Mouse (Mus musculus): ENCODE measurements at regions not wholly inside any gene's neighbourhood (a gene's known extent, or its start where the extent isn't known, plus 50 kb on each side); places are given as distances from the start of the nearest gene placed in this dataset.

DNA sequence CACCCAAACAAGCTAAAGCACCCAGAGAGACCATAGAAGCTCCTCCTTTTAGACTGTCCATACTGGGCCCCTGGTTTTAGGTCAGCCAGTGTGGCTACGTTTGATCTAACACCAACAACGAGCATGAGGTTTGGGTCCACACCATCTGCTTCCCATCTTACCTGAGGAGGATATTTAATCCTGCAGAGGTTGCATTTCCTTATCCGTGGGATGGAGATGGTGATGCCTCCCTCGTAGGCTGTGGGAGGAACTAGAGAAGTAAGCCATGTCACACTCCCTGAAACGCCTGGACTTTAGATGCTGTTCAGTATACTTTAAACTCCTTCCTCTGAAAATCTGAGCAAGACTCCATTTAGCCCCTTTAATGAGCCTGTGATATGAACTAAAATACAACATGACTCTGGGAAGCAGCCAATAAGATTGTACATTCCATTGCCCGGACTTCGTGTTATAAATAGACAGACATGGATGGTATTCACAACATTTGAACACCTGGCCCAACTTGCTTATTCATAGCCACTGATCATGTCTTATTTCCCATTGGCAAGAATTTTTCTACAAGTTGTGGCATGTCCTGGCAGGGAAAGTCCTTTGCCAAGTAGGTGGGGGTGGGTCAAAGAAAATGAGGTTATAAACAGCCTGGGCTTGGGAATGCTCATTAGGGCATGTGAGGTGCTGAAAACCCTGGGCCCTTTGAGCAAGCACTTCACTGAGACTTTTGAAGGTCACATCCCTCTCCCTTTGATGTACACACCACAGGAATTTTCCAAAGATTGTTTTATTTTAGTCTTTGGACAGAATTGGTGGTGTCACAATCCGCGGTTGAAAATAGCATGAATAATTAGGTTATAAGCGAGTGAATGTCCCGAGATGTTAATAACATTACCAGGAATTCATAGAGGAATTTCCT lies 89.7 kb upstream of the Pgrmc2 start:
- TF ChIP-seq CTCF (IDR thresholded peaks at IDR 0.05; ENCODE audit: insufficient read depth, low read depth, low read length) (no peak), POLR2A (IDR thresholded peaks at IDR 0.05; ENCODE audit: insufficient read depth, low read depth, low read length) (no peak)

GRCm38 (mm10) chr3:41171772-41172171 lies 88.9 kb upstream of the Pgrmc2 start:
- H3K4me1 ChIP-seq (ENCODE audit: control insufficient read depth, insufficient read depth, low read length) = no peaks in the 10 kb centered on the region
- WGBS = 96% methylated on average over 4 of the region's 4 CpGs
- H3K4me3 ChIP-seq (ENCODE audit: insufficient read depth, low read depth, low read length) = no peak overlapping the region
- no peak overlapping the region for H3K27ac ChIP-seq (ENCODE audit: insufficient read depth, low read depth, low read length)
- TF ChIP-seq CTCF (IDR thresholded peaks at IDR 0.05; ENCODE audit: insufficient read depth, low read depth, low read length) = no peak

More for the DNA sequence above, 89.7 kb upstream of the Pgrmc2 start:
- no peak overlapping the region for H3K27ac ChIP-seq (ENCODE audit: insufficient read depth, low read depth, low read length)
- H3K4me3 ChIP-seq (ENCODE audit: insufficient read depth, low read depth, low read length) = no peak overlapping the region
- WGBS = 74% methylated on average over 11 of the region's 11 CpGs
- H3K4me1 ChIP-seq (ENCODE audit: control insufficient read depth, insufficient read depth, low read length) = no peaks in the 10 kb centered on the region

DNA sequence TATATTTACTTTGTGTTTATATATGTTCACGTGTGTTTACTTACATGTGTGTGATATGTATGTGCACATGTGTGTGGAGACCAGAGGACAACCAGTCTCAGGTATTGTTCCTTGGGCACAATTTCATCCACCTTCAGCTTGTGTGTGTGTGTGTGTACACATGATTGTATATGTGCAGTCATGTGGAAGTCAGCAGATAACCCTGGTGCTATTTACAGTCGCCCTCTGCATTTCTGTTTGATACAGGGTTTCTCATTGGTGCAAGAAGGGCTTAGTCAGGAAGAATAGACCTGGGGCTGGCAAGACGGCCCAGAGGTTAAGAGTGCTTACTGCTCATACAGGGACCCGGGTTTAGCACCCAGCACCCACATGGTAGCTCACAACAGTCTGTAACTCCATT lies 88.5 kb upstream of the Pgrmc2 start:
- 85% methylated on average over 4 of the region's 4 CpGs for WGBS
- TF ChIP-seq CTCF (IDR thresholded peaks at IDR 0.05; ENCODE audit: insufficient read depth, low read depth, low read length) (no peak), POLR2A (IDR thresholded peaks at IDR 0.05; ENCODE audit: insufficient read depth, low read depth, low read length) (no peak)
- no peak overlapping the region for H3K27ac ChIP-seq (ENCODE audit: insufficient read depth, low read depth, low read length)
- no peaks in the 10 kb centered on the region for H3K4me1 ChIP-seq (ENCODE audit: control insufficient read depth, insufficient read depth, low read length)
- H3K4me3 ChIP-seq (ENCODE audit: insufficient read depth, low read depth, low read length) = no peak overlapping the region

DNA sequence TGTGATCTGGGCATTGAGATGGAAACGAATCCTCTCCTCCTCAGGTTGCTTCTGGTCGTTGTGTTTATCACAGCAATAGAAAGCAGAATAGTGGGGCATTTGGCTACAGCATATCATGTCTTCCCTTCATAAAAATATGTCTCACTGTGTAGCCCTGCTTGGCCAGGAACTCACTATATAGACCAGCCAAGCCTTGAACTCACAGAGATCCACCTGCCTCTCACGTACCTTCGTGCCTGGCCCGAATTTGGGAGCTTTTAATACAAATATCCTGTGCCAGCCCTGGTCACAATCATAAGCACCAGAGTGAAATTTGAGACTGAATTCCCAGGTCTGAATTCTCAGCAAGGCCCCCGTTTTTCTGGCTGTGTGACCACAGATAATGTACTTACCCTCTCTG lies 87.7 kb upstream of the Pgrmc2 start:
- TF ChIP-seq POLR2A (IDR thresholded peaks at IDR 0.05; ENCODE audit: insufficient read depth, low read depth, low read length) = no peak
- no peak for TF ChIP-seq CTCF (IDR thresholded peaks at IDR 0.05; ENCODE audit: insufficient read depth, low read depth, low read length)
- 86% methylated on average over 6 of the region's 6 CpGs for WGBS
- no peak overlapping the region for H3K27ac ChIP-seq (ENCODE audit: insufficient read depth, low read depth, low read length)
- H3K4me3 ChIP-seq (ENCODE audit: insufficient read depth, low read depth, low read length) = no peak overlapping the region
- H3K4me1 ChIP-seq (ENCODE audit: control insufficient read depth, insufficient read depth, low read length) = no peaks in the 10 kb centered on the region

- H3K4me1 ChIP-seq (ENCODE audit: control insufficient read depth, insufficient read depth, low read length) = no peaks in the 10 kb centered on the region
- H3K4me3 ChIP-seq (ENCODE audit: insufficient read depth, low read depth, low read length) = no peak overlapping the region
- TF ChIP-seq CTCF (IDR thresholded peaks at IDR 0.05; ENCODE audit: insufficient read depth, low read depth, low read length) (no peak), POLR2A (IDR thresholded peaks at IDR 0.05; ENCODE audit: insufficient read depth, low read depth, low read length) (no peak)
- WGBS = 72% methylated on average over 10 of the region's 10 CpGs
- no peak overlapping the region for H3K27ac ChIP-seq (ENCODE audit: insufficient read depth, low read depth, low read length)
Measured at GRCm38 (mm10) chr3:41169430-41169829, 86.6 kb upstream of the Pgrmc2 start.

DNA sequence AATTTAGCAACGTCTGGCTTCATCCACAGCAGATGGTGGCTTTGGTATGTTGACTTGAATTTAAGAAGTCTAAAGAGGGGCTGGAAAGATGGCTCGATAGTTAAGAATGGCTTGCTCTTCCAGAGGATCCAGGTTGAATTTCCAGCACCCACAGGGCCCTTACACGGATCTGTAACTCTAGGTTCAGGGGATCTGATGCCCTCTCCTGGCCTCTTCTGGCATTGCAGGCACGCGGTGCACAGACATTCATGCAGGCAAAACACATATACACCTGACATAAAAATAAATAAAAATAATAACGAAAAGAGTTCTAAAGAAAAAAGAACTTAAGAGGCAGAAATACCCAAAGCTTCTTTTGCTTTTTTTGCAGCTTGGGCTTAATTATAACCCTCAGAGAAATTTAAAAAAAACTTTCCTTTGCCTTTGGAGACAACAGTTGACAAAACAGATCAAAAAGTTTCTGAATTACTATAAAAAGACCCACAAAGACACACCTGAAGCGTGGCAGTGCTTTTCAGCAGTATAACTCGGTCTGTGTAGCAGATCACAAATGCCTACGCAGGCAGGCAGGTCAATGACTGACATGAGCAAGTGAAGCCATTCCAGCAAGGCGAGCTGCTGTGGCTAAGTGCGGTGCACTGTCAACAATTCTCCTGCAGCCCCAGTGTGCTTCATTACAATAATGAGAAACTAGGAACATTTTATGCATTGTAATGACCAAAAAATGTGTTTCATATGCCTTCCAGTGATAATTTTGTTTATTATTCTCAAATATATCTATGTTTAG lies 85.5 kb upstream of the Pgrmc2 start:
- H3K4me1 ChIP-seq (ENCODE audit: control insufficient read depth, insufficient read depth, low read length) = no peaks in the 10 kb centered on the region
- H3K4me3 ChIP-seq (ENCODE audit: insufficient read depth, low read depth, low read length) = no peak overlapping the region
- TF ChIP-seq POLR2A (IDR thresholded peaks at IDR 0.05; ENCODE audit: insufficient read depth, low read depth, low read length) (no peak), CTCF (IDR thresholded peaks at IDR 0.05; ENCODE audit: insufficient read depth, low read depth, low read length) (no peak)
- 84% methylated on average over 11 of the region's 11 CpGs for WGBS
- no peak overlapping the region for H3K27ac ChIP-seq (ENCODE audit: insufficient read depth, low read depth, low read length)

- WGBS = 95% methylated on average over 3 of the region's 3 CpGs
- TF ChIP-seq CTCF (IDR thresholded peaks at IDR 0.05; ENCODE audit: insufficient read depth, low read depth, low read length) = no peak
- TF ChIP-seq POLR2A (IDR thresholded peaks at IDR 0.05; ENCODE audit: insufficient read depth, low read depth, low read length) = no peak
- Histone ChIP-seq H3K27ac (ENCODE audit: insufficient read depth, low read depth, low read length) (no peak overlapping the region), H3K4me1 (ENCODE audit: control insufficient read depth, insufficient read depth, low read length) (no peaks in the 10 kb centered on the region), H3K4me3 (ENCODE audit: insufficient read depth, low read depth, low read length) (no peak overlapping the region)
Measured at GRCm38 (mm10) chr3:41167476-41167875, 84.6 kb upstream of the Pgrmc2 start.

DNA sequence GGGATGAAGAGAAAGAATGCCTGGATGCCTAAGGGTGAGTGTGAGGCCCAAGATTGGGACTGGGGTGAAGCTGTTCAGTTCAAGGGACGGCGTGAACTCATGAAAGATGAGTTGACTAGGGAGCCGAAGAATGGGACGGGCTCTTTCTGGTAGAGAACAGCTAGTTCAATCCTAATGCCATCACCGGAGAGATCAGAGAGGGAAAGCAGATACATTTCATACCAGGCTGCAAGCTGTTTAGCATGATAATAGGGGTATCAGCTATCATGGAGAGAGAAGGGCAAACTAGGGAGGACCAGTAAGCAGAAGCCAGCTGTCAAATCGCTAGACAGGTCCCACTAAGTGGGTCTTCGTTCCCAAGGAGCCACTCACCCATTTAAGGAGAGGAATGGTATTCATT lies 81.9 kb upstream of the Pgrmc2 start:
- no peak for TF ChIP-seq POLR2A (IDR thresholded peaks at IDR 0.05; ENCODE audit: insufficient read depth, low read depth, low read length)
- no peak for TF ChIP-seq CTCF (IDR thresholded peaks at IDR 0.05; ENCODE audit: insufficient read depth, low read depth, low read length)
- Histone ChIP-seq H3K4me1 (ENCODE audit: control insufficient read depth, insufficient read depth, low read length) (no peaks in the 10 kb centered on the region), H3K4me3 (ENCODE audit: insufficient read depth, low read depth, low read length) (no peak overlapping the region), H3K27ac (ENCODE audit: insufficient read depth, low read depth, low read length) (no peak overlapping the region)
- 92% methylated on average over 7 of the region's 7 CpGs for whole genome bisulfite sequencing

GRCm38 (mm10) chr3:41163767-41164166 lies 80.9 kb upstream of the Pgrmc2 start:
- no peak overlapping the region for H3K4me3 ChIP-seq (ENCODE audit: insufficient read depth, low read depth, low read length)
- 82% methylated on average over 3 of the region's 3 CpGs for WGBS
- TF ChIP-seq POLR2A (IDR thresholded peaks at IDR 0.05; ENCODE audit: insufficient read depth, low read depth, low read length) (no peak), CTCF (IDR thresholded peaks at IDR 0.05; ENCODE audit: insufficient read depth, low read depth, low read length) (no peak)
- no peaks in the 10 kb centered on the region for H3K4me1 ChIP-seq (ENCODE audit: control insufficient read depth, insufficient read depth, low read length)
- H3K27ac ChIP-seq (ENCODE audit: insufficient read depth, low read depth, low read length) = no peak overlapping the region
